Mouse (Mus musculus) MEL (cell line): Measurements from ENCODE around the gene Ifna5.

ENCODE experiments used
- CTCF ChIP-seq, 3 experiments: IDR thresholded peaks in 2 of 3; conservative IDR thresholded peaks in 1 of 3; 2 replicates each; pipeline ENCODE4 v1.5.1; 2011 to 2012; ENCODE audit warnings: low read length in 3 of 3, low read depth in 2 of 3, mild to moderate bottlenecking in 2 of 3, improper control_type of control experiment in 1 of 3, inconsistent platforms in 1 of 3, mixed read lengths in 1 of 3, moderate library complexity in 1 of 3; ENCODE audit not compliant: control insufficient read depth in 1 of 3, insufficient read depth in 1 of 3, poor library complexity in 1 of 3, severe bottlenecking in 1 of 3
- EP300 ChIP-seq, 2 experiments: IDR thresholded peaks; 2 replicates each; pipeline ENCODE4 v1.6.1; 2011; ENCODE audit warnings: improper control_type of control experiment in 2 of 2, low read length in 2 of 2, low read depth in 1 of 2, mild to moderate bottlenecking in 1 of 2
- GABPA ChIP-seq: IDR thresholded peaks from 2 replicates; pipeline ENCODE4 v1.6.1; 2012; ENCODE audit warnings: low read depth, mild to moderate bottlenecking, inconsistent platforms, low read length, improper control_type of control experiment, moderate library complexity
- GATA1 ChIP-seq: IDR thresholded peaks from 2 replicates; pipeline ENCODE4 v1.6.1; 2011; ENCODE audit warnings: low read depth, low read length, improper control_type of control experiment
- HCFC1 ChIP-seq: IDR thresholded peaks from 2 replicates; pipeline ENCODE4 v1.6.1; 2012; ENCODE audit warnings: low read depth, mild to moderate bottlenecking, inconsistent platforms, low read length, improper control_type of control experiment, moderate library complexity
- JUND ChIP-seq: IDR thresholded peaks from 2 replicates; pipeline ENCODE4 v1.6.1; 2011; ENCODE audit warnings: low read depth, mild to moderate bottlenecking, improper control_type of control experiment, low read length
- MAFK ChIP-seq: IDR thresholded peaks from 2 replicates; pipeline ENCODE4 v1.6.1; 2011; ENCODE audit warnings: low read depth, mild to moderate bottlenecking, low read length, improper control_type of control experiment, borderline replicate concordance
- MAX ChIP-seq: IDR thresholded peaks from 2 replicates; pipeline ENCODE4 v1.6.1; 2011; ENCODE audit warnings: low read length, improper control_type of control experiment
- MYC ChIP-seq: IDR thresholded peaks from 2 replicates; pipeline ENCODE4 v1.6.1; 2011; ENCODE audit warnings: low read depth, mild to moderate bottlenecking, low read length, improper control_type of control experiment, moderate library complexity
- NRF1 ChIP-seq: IDR thresholded peaks from 2 replicates; pipeline ENCODE4 v1.6.1; 2014; ENCODE audit warnings: low read depth, mild to moderate bottlenecking, inconsistent platforms, low read length, improper control_type of control experiment, moderate library complexity; ENCODE audit not compliant: poor library complexity, insufficient read depth, severe bottlenecking
- POLR2A ChIP-seq, 2 experiments: IDR thresholded peaks; 2 replicates each; pipeline ENCODE4 v1.6.1; 2011 to 2012; ENCODE audit warnings: low read length in 2 of 2, mild to moderate bottlenecking in 2 of 2, control low read depth in 1 of 2, improper control_type of control experiment in 1 of 2, low read depth in 1 of 2, moderate library complexity in 1 of 2; ENCODE audit not compliant: control insufficient read depth in 1 of 2, insufficient read depth in 1 of 2, poor library complexity in 1 of 2
- ZMIZ1 ChIP-seq: IDR thresholded peaks from 2 replicates; pipeline ENCODE4 v1.6.1; 2012; ENCODE audit warnings: low read depth, mild to moderate bottlenecking, inconsistent platforms, low read length, improper control_type of control experiment, moderate library complexity

DNA sequence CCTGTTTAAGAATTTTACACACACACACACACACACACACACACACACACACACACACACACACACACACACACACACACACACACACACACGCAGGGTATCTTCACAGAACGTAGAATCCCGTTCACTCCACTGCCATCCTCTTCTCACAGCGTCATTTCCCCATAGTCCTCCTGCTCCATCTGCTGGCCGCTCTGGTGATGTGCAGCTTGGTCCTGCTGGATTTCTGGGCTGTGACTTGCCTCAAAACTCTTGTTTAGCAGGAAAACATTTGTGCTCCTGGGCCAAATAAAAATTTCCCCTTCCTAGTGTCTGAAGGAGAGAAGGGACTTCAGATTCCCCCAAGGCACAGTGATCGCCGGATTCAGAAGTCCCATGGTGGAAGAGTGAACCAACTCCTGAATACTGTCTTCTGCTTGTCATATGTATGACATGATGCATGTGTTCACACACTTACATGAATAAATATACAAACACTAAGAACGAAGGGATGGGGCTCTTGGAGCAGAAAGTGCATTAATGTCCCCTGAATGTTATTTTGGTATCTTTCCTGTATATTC is 32.1 kb downstream of the Ifna5 start:
- TF ChIP-seq CTCF (IDR thresholded peaks at IDR 0.05 in 2 of 3, conservative IDR thresholded peaks at IDR 0.05 in 1 of 3; ENCODE audit: control insufficient read depth in 1 of 3, insufficient read depth in 1 of 3, low read depth in 2 of 3, low read length in 3 of 3, poor library complexity in 1 of 3, severe bottlenecking in 1 of 3) (peak; percentile 90 to 94 (median 91)), HCFC1 (peak; percentile 43; the same call in 1 of the 2 replicates), ZMIZ1 (no peak), GATA1 (no peak), JUND (no peak), NRF1 (no peak), POLR2A (IDR thresholded peaks at IDR 0.05; ENCODE audit: control insufficient read depth in 1 of 2, insufficient read depth in 1 of 2, low read depth in 1 of 2, low read length in 2 of 2, poor library complexity in 1 of 2) (no peak), GABPA (no peak), EP300 (IDR thresholded peaks at IDR 0.05; ENCODE audit: low read depth in 1 of 2, low read length in 2 of 2) (peak in 1 of 2 experiments; percentile 21; a peak in 2 of 4 replicates), MYC (no peak), MAFK (no peak), MAX (no peak)
